Mouse (Mus musculus): ENCODE measurements around the gene Gm45140. TPM values are rescaled to one million over a fixed set of nuclear protein-coding genes. Genes with fewer than 3 reads are reported as not detected.
A peak's percentile ranks its signal among the peaks of the same experiment; 100 is the strongest.

The Gm45140 gene
- polyA plus RNA-seq, 1 experiment from 2014 or later: 3.7 TPM

GRCm38 (mm10) chr6:87838551-87839197, 3.1 kb upstream of the Gm45140 start, which contains the start of gene Isy1:
Isy1 (minus strand) TSS chr6:87838798.
- WGBS: under 1% methylated on average over 46 of the region's 46 CpGs

GRCm38 (mm10) chr6:87820366-87820765, 15.2 kb downstream of the Gm45140 start:
- no peak overlapping the region for H3K4me3 ChIP-seq (ENCODE audit: low read depth, low read length)
- no peaks in the 10 kb centered on the region for H3K4me1 ChIP-seq (replicated peaks; ENCODE audit: control insufficient read depth, insufficient read depth, low read length)
- WGBS: 95% methylated on average over 2 of the region's 2 CpGs
- no peak overlapping the region for H3K9ac ChIP-seq (ENCODE audit: low read length)
- no peaks in the 10 kb centered on the region for H3K27me3 ChIP-seq (replicated peaks; ENCODE audit: control insufficient read depth, insufficient read depth, low read length)
- peaks cover 97% of the 10 kb centered on the region for H3K36me3 ChIP-seq (ENCODE audit: control insufficient read depth, insufficient read depth, low read length)
- no peaks in the 10 kb centered on the region for H3K9me3 ChIP-seq (ENCODE audit: control insufficient read depth, low read length)
- H3K27ac ChIP-seq (ENCODE audit: low read depth): no peak overlapping the region
- H3K4me2 ChIP-seq (ENCODE audit: low read length): no peak overlapping the region
- DNase-seq (ENCODE audit: low spot score): no peak
- ATAC-seq (replicated peaks; ENCODE audit: low FRiP score, low TSS enrichment, low read depth): no peak

More at GRCm38 (mm10) chr6:87838551-87839197, 3.1 kb upstream of the Gm45140 start, which contains the start of gene Isy1:
- Histone ChIP-seq H3K9me3 (ENCODE audit: control insufficient read depth, low read length) (no peaks in the 10 kb centered on the region), H3K27me3 (replicated peaks; ENCODE audit: control insufficient read depth, insufficient read depth, low read length) (no peaks in the 10 kb centered on the region), H3K4me1 (replicated peaks; ENCODE audit: control insufficient read depth, insufficient read depth, low read length) (peaks cover 8% of the 10 kb centered on the region; the same call in 1 of the 2 replicates), H3K36me3 (ENCODE audit: control insufficient read depth, insufficient read depth, low read length) (peaks cover 43% of the 10 kb centered on the region), H3K4me2 (ENCODE audit: low read length) (peak within 1 kb of the TSS; percentile 90), H3K4me3 (ENCODE audit: low read depth, low read length) (peak within 1 kb of the TSS; percentile 84), H3K27ac (ENCODE audit: low read depth) (peak within 1 kb of the TSS; percentile 92), H3K9ac (ENCODE audit: low read length) (peak within 1 kb of the TSS; percentile 89)
- DNase-seq (ENCODE audit: low spot score) (peak; percentile 98), ATAC-seq (replicated peaks; ENCODE audit: low FRiP score, low TSS enrichment, low read depth) (peak; percentile 93)

- DNase-seq (ENCODE audit: low spot score) (no peak), ATAC-seq (replicated peaks; ENCODE audit: low FRiP score, low TSS enrichment, low read depth) (no peak)
- WGBS: 90% methylated on average over 5 of the region's 5 CpGs
- H3K4me3 ChIP-seq (ENCODE audit: low read depth, low read length): no peak overlapping the region
- no peak overlapping the region for H3K4me2 ChIP-seq (ENCODE audit: low read length)
- H3K36me3 ChIP-seq (ENCODE audit: control insufficient read depth, insufficient read depth, low read length): peaks cover 45% of the 10 kb centered on the region
- H3K9me3 ChIP-seq (ENCODE audit: control insufficient read depth, low read length): no peaks in the 10 kb centered on the region
- no peaks in the 10 kb centered on the region for H3K27me3 ChIP-seq (replicated peaks; ENCODE audit: control insufficient read depth, insufficient read depth, low read length)
- no peak overlapping the region for H3K9ac ChIP-seq (ENCODE audit: low read length)
- no peak overlapping the region for H3K27ac ChIP-seq (ENCODE audit: low read depth)
- peaks cover 10% of the 10 kb centered on the region for H3K4me1 ChIP-seq (replicated peaks; ENCODE audit: control insufficient read depth, insufficient read depth, low read length)
Measured at GRCm38 (mm10) chr6:87814486-87814885, 21.1 kb downstream of the Gm45140 start.

GRCm38 (mm10) chr6:87812656-87813055, 22.9 kb downstream of the Gm45140 start:
- H3K36me3 ChIP-seq (ENCODE audit: control insufficient read depth, insufficient read depth, low read length): peaks cover 27% of the 10 kb centered on the region
- H3K9me3 ChIP-seq (ENCODE audit: control insufficient read depth, low read length): no peaks in the 10 kb centered on the region
- H3K27ac ChIP-seq (ENCODE audit: low read depth): no peak overlapping the region
- H3K4me2 ChIP-seq (ENCODE audit: low read length): peak overlapping the region; percentile 90
- WGBS: 85% methylated on average over 1 of the region's 1 CpGs
- H3K4me1 ChIP-seq (replicated peaks; ENCODE audit: control insufficient read depth, insufficient read depth, low read length): peaks cover 10% of the 10 kb centered on the region
- H3K9ac ChIP-seq (ENCODE audit: low read length): no peak overlapping the region
- DNase-seq (ENCODE audit: low spot score): no peak
- ATAC-seq (replicated peaks; ENCODE audit: low FRiP score, low TSS enrichment, low read depth): no peak
- H3K4me3 ChIP-seq (ENCODE audit: low read depth, low read length): peak overlapping the region; percentile 84; the same call in 1 of the 2 replicates
- no peaks in the 10 kb centered on the region for H3K27me3 ChIP-seq (replicated peaks; ENCODE audit: control insufficient read depth, insufficient read depth, low read length)

GRCm38 (mm10) chr6:87811675-87812338, 23.8 kb downstream of the Gm45140 start, which contains the start of gene Rab43:
Rab43 (minus strand) TSS chr6:87812164.
- Histone ChIP-seq H3K36me3 (ENCODE audit: control insufficient read depth, insufficient read depth, low read length) (peaks cover 18% of the 10 kb centered on the region), H3K9me3 (ENCODE audit: control insufficient read depth, low read length) (no peaks in the 10 kb centered on the region), H3K4me3 (ENCODE audit: low read depth, low read length) (peak within 1 kb of the TSS; percentile 84), H3K27ac (ENCODE audit: low read depth) (peak within 1 kb of the TSS; percentile 80), H3K4me1 (replicated peaks; ENCODE audit: control insufficient read depth, insufficient read depth, low read length) (peaks cover 12% of the 10 kb centered on the region), H3K27me3 (replicated peaks; ENCODE audit: control insufficient read depth, insufficient read depth, low read length) (no peaks in the 10 kb centered on the region), H3K4me2 (ENCODE audit: low read length) (peak within 1 kb of the TSS; percentile 90), H3K9ac (ENCODE audit: low read length) (peak within 1 kb of the TSS; percentile 71)
- peak; percentile 97 for ATAC-seq (replicated peaks; ENCODE audit: low FRiP score, low TSS enrichment, low read depth)
- DNase-seq (ENCODE audit: low spot score): peak; percentile 96
- under 1% methylated on average over 44 of the region's 56 CpGs for WGBS

- ATAC-seq (replicated peaks; ENCODE audit: low FRiP score, low TSS enrichment, low read depth) (peak; percentile 75), DNase-seq (ENCODE audit: low spot score) (peak; percentile 84)
- Histone ChIP-seq H3K9me3 (ENCODE audit: control insufficient read depth, low read length) (no peaks in the 10 kb centered on the region), H3K36me3 (ENCODE audit: control insufficient read depth, insufficient read depth, low read length) (peaks cover 10% of the 10 kb centered on the region), H3K27ac (ENCODE audit: low read depth) (peak overlapping the region; percentile 80), H3K4me2 (ENCODE audit: low read length) (peak overlapping the region; percentile 90), H3K4me3 (ENCODE audit: low read depth, low read length) (peak overlapping the region; percentile 84), H3K27me3 (replicated peaks; ENCODE audit: control insufficient read depth, insufficient read depth, low read length) (no peaks in the 10 kb centered on the region), H3K4me1 (replicated peaks; ENCODE audit: control insufficient read depth, insufficient read depth, low read length) (peaks cover 13% of the 10 kb centered on the region), H3K9ac (ENCODE audit: low read length) (peak overlapping the region; percentile 71)
- WGBS: under 1% methylated on average over 77 of the region's 77 CpGs
Measured at GRCm38 (mm10) chr6:87810713-87811669, 24.6 kb downstream of the Gm45140 start.

GRCm38 (mm10) chr6:87810311-87810710, 25.3 kb downstream of the Gm45140 start:
- WGBS: 42% methylated on average over 6 of the region's 6 CpGs
- Histone ChIP-seq H3K27me3 (replicated peaks; ENCODE audit: control insufficient read depth, insufficient read depth, low read length) (no peaks in the 10 kb centered on the region), H3K36me3 (ENCODE audit: control insufficient read depth, insufficient read depth, low read length) (peaks cover 6% of the 10 kb centered on the region; the same call in 1 of the 2 replicates), H3K9me3 (ENCODE audit: control insufficient read depth, low read length) (no peaks in the 10 kb centered on the region), H3K27ac (ENCODE audit: low read depth) (no peak overlapping the region), H3K9ac (ENCODE audit: low read length) (no peak overlapping the region; the same call in 1 of the 2 replicates), H3K4me3 (ENCODE audit: low read depth, low read length) (peak overlapping the region; percentile 84), H3K4me2 (ENCODE audit: low read length) (peak overlapping the region; percentile 90), H3K4me1 (replicated peaks; ENCODE audit: control insufficient read depth, insufficient read depth, low read length) (peaks cover 13% of the 10 kb centered on the region)
- ATAC-seq (replicated peaks; ENCODE audit: low FRiP score, low TSS enrichment, low read depth) (no peak), DNase-seq (ENCODE audit: low spot score) (no peak)

GRCm38 (mm10) chr6:87809651-87810161, 25.9 kb downstream of the Gm45140 start:
- H3K27ac ChIP-seq (ENCODE audit: low read depth): no peak overlapping the region

More at GRCm38 (mm10) chr6:87809651-87810161, 25.9 kb downstream of the Gm45140 start:
- Histone ChIP-seq H3K4me3 (ENCODE audit: low read depth, low read length) (no peak overlapping the region), H3K9ac (ENCODE audit: low read length) (no peak overlapping the region), H3K9me3 (ENCODE audit: control insufficient read depth, low read length) (no peaks in the 10 kb centered on the region), H3K4me1 (replicated peaks; ENCODE audit: control insufficient read depth, insufficient read depth, low read length) (peaks cover 13% of the 10 kb centered on the region), H3K4me2 (ENCODE audit: low read length) (peak overlapping the region; percentile 90), H3K36me3 (ENCODE audit: control insufficient read depth, insufficient read depth, low read length) (peaks cover 4% of the 10 kb centered on the region; the same call in 1 of the 2 replicates), H3K27me3 (replicated peaks; ENCODE audit: control insufficient read depth, insufficient read depth, low read length) (no peaks in the 10 kb centered on the region)
- 92% methylated on average over 6 of the region's 6 CpGs for WGBS
- no peak for ATAC-seq (replicated peaks; ENCODE audit: low FRiP score, low TSS enrichment, low read depth)
- no peak for DNase-seq (ENCODE audit: low spot score)

Measured in intestine, embryonic 14.5 days (tissue).